Mouse (Mus musculus) kidney, adult 9 months (tissue): ENCODE results near the gene Unc119.

Experiments used
- DNase-seq: peaks from one replicate; pipeline ENCODE4 v3.0.0; 2022

The Unc119 gene

DNA sequence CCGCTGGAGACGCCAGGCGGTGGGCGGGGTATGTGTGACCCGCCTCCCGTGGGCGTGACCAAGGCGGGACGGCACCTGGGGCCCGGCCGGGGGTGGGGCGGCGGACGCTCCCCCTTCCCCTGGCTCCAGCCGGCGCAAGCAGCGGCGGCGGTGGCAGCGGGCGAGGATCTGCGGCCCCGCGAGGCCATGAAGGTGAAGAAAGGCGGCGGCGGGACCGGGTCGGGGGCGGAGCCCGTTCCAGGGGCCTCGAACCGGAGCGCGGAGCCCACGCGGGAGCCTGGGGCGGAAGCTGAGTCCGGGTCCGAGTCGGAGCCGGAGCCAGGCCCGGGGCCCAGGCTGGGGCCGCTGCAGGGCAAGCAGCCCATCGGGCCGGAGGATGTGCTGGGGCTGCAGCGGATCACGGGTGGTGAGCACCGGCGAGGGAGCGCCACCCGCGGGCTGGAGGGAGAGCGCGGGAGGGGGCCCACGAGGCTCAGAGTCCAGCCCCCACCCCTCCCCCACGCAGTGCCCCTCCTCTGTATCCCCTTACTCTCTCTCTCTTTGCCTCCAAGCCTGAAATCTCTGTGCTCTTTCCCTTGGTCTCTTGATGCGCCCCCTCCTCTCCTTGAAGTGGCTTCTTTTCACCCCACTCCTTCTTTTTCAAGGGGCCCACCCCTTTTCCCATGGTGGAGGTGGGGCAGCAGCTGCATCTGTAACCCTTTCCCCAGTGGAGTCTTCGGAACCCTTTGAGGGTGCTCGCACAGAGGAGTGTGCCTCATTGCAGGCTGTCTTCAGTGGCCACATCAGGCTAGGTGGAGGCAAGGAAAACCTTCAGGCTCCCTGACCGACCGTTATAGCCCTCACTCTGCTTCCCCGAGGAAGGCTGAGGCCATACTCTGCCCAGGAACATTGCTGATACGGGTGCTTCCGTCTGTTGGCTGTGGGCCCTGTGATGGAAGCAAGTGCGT, at the start of gene Unc119:
TSS of gene Unc119 (plus strand) at position 102 of the 947 bp plus-strand sequence.
- peak; percentile 77 for DNase-seq

DNA sequence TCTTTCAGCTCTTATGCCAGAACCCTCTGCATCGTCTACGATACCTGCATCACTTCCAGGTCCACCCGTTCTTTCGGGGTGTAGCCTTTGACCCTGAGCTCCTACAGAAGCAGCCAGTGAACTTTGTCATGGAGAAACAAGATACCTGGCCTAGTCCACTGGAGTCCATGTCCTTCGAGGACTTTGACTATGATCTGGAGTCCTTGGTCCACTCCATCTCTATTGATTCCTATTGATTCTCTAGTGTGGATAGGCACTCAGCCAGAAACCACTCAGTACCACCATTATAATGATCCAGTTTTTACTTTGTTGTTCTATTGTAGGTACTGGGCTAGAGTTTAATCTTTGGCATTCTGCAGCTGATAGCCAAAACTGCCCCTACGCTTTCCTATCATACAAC, 48.7 kb upstream of the Unc119 start:
- DNase-seq: no peak

DNA sequence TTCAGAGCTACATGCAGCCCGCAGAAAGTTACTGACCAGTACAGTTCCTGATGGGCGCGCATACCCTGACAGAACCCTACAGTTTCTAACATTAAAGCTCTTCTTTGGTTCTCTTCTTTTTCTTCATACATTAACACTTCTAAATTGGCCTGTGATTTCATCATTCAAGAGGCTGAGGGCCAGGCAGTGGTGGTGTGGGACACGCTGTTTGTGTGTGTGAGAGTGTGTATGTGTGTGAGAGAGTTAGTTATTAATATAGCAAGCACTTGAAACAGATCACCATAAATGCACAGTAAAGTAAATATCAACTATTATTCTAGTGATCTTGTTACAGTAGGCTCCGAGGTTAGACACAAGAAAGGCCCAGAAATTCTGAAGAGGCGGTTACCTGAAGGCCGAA, 42.4 kb upstream of the Unc119 start:
- DNase-seq: no peak

DNA sequence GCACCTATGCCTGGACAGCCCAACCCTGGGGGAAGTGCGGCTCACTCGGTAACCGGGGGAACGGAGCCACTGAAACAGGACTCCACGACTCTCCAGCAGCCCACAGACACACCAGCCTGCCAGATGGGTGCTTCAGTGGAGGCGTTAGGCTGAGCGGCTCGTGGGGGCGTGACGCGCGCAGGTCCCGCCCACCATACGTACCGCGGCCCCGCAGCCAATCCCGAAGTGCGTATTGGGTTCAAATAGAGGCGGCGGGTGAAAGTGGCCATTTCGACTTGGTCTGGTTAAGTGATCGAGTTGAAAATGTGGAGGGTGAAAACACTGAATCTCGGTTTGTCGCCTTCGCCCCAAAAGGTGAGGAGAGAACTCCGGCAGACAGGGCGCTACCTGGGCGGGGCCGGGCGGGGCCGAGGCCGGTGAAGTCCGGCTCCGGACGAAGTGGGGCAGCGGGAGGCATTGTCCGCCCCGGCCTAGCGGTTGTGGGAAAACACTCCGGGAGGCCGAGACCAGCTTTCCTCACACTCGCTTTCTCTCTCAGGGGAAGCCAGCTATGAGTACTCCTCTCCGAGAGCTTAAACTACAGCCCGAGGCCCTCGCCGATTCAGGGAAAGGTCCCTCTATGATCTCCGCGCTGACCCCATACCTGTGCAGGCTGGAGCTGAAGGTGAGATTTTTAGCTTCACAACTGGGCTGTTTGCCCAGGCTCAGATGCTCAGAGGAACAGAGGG, 41.8 kb upstream of the Unc119 start, which contains the start of gene Spag5:
TSS of gene Spag5 (plus strand) at position 173 of the 728 bp plus-strand sequence.
- DNase-seq: peak; percentile 91

DNA sequence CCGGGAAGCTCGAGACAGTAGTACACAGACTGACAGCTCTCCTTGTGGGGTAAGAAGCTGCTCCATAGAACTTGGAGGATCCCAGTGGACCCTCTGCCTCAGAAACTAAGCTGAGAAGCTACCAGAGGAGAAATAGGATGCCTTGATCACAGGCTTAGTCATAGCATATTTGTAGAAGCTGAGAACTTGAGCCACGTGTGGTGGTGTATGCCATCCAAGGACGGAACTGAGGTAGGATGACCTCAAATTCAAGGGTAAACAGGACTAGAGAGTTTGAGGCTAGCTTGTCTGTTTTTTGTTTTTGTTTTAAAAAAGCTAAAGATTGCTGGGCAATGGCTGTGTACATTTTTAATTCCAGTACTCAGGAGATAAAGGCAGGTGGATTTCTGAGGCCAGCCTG, 38.0 kb upstream of the Unc119 start:
- no peak for DNase-seq

DNA sequence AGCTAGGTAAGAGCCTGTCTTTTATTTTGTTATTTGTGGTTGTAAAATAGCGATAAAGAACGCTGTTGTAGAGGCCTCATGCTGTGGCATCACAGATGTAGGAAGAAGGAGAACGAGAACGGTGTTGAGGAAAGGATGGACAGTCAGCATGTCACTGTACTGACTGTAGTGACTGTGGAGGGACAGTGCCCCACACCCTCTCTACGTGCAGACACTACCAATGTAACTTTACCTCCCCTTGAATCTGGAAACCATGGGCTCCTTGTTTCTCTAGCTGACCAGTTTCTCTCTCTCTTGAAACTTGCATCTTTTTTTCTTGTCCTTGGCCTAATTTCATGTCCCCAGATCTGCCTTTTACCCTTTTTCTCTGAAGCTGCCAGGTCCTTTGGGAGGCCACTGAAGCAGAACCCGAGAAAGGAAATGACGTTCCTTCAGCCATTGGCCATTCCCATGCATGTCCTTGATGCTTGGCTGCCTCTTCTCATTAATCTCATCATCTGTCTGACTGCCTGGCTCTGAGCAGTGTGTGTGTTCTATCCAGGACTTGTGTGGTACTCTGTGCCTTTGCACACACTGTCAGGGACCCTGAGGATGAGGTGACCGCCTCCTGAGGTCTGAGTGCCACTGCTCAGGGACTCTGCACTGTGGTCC, 32.3 kb upstream of the Unc119 start:
- no peak for DNase-seq

DNA sequence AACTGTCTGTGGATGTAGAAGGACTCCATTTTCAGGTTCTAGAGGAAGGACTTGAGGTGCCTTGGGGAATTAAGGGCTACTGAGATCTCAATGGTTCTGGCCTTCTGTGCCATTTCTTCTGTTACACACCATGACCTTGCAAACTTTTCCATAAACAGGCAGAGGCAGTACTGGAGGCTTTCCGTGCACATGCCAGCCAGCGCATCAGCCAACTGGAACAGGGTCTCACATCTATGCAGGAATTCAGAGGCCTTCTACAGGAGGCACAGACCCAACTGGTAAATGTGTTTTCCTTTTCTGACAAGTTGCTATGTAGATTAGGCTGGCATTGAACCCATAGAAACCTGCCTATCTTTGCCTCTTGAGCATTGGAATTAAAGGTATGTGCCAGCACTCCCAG, 29.6 kb upstream of the Unc119 start:
- DNase-seq: no peak

DNA sequence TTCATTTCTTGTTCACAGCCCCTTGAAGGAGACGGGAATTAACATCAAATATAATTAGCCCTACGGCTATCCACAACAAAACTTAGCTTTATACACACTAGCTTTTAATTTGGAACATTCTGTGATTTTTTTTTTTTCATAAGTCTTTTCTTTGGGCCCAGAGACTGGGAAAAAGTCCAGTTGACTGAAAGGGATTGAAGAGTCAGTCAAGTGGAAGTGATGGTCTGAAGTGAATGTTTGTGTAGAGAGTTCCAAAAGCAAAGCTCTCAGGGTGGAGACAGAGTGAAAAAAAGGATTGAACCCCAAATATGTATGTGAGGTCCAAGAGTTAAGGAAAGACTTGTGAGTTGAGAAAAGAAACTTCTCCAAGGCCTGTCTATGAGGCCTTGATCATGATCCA, 24.9 kb upstream of the Unc119 start:
- no peak for DNase-seq

DNA sequence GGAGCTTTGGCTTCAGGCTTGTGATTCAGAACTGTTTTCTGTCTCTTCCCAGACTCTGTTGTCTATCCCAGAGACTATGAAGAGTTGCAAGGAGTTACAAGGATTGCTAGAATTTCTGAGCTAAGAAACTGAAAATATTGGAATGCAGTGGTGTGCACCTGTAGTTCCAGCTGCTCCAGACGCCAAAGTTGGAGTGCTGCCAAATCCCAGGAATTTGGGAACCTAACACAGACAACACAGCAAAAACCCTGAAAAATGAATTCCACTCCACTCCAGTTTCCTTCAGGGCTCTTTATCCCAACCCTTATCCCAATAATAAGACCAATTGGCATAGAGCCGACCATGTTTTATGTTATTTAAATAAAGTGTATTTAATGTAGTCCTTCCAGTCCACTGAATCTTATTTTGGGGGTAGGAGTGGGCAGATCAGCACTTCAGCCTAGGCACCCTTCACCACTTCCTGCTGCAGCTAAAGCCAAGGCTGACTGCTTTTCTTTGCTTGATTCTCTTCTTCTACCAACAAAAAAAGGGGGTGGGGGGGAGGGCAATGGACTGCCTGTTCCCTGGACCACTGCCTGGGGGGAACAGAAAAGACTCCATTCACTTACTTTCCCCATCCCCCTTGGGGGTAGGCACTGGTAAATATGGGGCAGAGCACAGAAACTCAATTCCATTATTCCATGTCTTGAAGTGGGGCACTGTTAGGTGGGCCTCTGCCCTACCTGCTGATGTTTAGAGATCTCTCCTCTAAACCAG, 21.0 kb upstream of the Unc119 start:
- DNase-seq: no peak

DNA sequence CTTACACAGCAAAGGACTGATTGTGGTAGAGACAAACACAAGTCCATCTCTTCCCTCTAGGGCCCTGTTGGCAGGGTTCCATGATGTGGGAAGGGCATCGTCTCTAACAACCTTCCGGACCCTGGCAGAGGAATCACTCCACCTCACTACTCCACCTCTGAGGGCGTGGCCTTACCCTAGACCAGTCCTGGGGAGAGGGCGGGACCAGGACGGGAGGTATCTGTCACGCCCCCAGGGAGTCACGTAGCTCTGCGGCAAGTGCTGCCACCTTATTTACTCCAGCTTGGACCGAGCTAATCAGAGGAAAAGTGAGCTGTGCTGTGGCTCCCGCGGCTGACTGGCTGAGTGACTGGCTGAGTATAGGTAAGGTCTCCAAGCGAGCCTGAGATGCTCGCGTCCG, 20.4 kb upstream of the Unc119 start, which contains the start of gene Aldoc:
TSS of gene Aldoc (plus strand) at position 109 of the 400 bp plus-strand sequence.
- peak; percentile 95 for DNase-seq

DNA sequence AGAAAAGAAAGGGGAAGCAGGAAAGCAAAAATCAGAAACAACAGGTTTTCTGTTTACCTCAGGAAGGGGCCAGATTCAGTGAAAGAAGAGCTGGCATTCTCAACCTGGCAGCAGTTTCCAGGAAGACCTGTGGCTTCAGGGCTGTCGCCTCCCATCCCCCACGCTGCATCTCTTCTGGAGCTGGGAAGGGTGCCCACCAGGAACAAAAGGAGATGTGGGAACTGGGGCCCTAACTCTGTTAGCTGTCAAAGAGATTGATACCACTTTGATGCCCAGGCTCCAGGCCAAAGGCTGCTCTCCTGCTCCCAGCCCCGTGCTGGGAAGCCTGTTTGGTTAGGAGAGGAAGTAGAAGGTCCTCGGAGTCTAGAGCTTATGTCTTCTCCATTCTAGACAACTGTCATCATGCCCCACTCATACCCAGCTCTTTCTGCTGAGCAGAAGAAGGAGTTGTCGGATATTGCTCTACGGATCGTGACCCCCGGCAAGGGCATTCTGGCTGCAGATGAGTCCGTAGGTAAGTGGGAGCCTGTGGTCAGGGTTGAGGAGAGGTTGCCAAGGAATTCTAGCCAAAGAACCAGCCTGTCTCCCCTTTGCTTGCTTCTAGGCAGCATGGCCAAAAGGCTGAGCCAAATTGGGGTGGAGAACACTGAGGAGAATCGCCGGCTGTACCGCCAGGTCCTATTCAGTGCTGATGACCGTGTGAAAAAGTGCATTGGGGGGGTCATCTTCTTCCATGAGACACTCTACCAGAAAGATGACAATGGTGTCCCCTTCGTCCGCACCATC, 19.1 kb upstream of the Unc119 start:
- DNase-seq: no peak

DNA sequence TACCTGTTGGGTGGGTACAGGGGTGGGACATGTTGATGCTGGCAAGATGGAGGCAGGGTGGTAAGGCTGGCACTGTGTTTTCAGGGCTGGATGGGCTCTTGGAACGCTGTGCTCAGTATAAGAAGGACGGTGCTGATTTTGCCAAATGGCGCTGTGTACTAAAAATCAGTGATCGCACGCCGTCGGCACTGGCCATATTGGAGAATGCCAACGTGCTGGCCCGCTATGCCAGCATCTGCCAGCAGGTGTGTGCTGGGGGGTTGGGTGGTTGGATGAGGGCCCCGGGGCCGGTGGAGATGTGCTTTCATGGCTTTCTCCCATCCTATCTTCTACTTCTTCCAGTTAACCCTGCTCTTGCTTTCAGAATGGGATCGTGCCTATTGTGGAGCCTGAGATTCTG, 18.3 kb upstream of the Unc119 start:
- DNase-seq: no peak

DNA sequence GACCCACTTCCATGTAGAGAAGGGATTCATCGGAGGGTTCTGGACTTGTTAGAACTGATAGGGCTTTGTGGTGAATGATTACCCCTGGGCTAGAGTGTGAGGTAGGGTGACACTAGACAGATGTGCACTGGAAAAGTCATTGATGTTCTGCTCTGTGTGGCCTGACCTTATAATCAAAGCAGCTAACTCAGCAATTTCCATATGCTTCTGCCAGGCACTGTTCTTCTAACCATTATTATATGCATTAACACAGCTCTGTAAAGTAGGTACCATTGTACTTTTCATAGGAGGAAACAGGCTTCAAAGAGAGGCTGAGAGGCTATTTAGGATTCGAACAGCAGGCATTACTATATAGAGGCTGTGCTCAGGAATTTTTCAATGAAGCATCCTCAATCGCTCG, 16.1 kb upstream of the Unc119 start:
- no peak for DNase-seq

DNA sequence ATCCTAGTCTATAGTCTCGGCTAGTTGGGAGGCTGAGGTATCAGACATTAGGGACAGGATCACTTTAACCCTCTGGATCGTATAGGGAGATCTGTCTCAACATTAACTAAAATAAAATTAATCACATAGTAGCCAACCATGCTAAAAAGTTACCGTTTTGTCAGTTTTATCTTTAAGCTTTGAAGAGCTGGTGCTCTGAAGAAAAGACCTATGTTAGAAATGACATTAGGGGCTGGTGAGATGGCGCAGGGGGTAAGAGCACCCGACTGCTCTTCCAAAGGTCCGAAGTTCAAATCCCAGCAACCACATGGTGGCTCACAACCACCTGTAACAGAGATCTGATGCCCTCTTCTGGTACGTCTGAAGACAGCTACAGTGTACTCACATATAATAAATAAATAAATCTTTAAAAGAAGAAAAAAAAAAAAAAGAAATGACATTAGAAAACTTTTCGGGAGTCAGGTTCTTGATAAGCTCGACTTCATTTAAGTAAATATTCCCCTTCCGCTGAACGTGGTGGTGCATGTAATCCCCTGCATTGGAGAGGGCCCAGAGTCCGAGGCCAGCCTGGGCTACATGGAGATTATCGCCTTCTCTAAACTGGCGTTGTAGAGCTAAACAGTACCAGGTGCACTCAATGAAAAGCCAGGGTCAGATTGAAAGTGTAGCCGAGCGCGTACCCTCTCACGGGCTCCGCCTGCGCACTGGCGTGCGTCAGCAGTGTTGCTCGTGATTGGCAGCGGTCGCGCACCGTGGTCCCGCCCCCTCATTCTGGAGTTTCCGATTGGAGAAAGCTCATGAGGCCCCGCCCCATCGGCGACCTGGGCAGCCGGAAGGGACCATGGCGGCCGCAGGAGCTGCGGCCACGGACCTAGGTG, 15.4 kb upstream of the Unc119 start, which contains the start of gene Pigs:
TSS of gene Pigs (plus strand) at position 782 of the 878 bp plus-strand sequence.
- peak; percentile 98 for DNase-seq

DNA sequence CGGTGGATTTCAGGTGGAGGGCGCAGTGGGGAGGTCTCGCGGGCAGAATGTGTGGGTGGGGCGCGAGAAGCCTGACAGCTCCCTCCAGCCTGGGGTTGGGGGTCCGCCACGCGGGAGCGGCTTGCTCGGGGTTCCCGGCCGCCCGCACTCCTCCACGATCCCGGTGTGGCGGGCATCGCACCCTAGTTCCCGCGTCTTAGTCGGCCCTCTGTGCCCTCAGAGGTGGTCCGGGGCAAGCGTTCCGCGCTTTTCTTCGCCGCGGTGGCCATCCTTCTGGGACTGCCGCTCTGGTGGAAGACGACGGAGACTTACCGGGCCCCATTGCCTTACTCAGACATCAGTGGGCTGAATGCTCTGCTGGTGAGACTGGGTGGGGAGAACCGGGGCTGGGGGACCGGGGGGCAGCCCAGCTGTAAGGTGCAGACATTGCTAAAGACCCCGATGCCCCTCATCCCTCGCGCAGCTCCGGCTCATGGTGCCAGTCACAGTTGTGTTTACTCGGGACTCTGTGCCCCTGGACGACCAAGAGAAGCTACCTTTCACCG, 14.7 kb upstream of the Unc119 start:
- DNase-seq: no peak

DNA sequence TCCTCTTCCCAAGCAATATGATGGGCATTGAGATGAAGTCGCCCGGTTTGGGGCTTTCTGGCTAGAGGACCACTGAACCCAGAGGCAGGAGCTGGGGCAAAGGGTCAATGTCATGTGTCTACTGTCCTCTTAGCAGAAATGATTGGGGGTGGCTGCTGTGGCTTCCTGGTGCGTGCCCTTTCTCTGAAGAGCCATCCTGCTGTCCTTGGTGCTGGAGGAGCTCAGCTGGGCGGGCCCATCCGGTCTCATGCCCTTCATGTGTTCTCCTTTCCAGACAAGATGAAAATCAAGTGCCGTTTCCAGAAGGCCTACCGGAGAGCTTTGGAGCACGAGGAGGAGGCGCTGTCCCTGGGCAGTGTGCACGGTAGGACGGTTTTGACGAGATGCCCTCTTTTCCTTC, 10.6 kb upstream of the Unc119 start:
- no peak for DNase-seq

DNA sequence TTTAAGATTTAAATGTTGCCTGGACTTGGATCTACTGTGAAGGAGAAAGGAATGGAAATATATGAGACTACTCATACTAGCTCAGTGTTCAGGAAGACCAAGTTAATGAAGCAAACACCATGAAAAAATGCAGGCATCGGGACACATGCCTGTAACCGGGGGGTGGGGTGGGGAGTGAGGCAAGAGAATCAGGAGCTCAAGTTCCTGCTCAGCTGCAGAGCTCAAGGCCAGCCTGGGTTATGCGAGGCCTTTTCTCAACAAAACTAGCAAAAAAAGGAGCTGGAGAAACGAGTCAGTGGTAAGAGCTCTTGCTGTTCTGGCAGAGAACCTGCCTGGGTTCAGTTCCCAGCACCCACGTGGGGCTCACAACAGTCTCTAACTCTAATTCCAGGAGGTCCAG, 9.3 kb upstream of the Unc119 start:
- no peak for DNase-seq

DNA sequence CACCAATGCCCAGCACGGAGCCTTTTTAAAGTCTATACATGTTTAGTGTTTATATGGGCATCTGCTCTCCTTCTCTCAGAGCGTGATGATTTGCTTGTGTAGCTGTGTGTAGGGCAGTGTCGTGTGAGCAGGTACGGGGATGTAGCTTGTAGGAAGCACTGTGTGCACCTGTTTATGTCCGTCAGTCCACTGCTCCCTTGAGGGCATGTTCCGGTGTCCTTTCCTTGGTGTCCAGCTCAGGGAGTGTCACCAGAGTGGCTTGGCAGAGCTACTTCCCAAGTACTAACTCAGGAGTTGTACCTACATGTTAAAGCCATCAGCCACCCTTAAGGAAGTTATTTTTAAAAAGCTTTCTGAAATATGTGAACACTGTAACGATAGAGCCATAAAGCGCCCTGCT, 6.2 kb upstream of the Unc119 start:
- DNase-seq: no peak

DNA sequence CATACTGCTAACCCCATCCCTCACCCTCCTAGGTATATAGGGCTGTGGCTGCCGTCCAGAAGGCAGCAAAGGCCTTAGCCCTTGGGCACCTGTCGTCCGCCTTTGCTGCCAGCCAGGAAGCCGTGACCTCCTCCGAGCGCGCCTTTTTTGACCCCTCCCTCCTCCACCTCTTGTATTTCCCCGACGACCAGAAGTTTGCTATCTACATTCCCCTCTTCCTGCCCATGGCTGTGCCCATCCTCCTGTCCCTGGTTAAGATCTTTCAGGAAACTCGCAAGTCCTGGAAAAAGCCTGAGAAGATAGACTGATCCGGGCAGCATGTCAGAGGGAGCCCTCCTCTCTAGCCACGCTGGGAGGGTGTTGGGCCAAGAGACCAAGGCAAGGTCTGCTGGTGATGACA, 1.6 kb upstream of the Unc119 start:
- no peak for DNase-seq

DNA sequence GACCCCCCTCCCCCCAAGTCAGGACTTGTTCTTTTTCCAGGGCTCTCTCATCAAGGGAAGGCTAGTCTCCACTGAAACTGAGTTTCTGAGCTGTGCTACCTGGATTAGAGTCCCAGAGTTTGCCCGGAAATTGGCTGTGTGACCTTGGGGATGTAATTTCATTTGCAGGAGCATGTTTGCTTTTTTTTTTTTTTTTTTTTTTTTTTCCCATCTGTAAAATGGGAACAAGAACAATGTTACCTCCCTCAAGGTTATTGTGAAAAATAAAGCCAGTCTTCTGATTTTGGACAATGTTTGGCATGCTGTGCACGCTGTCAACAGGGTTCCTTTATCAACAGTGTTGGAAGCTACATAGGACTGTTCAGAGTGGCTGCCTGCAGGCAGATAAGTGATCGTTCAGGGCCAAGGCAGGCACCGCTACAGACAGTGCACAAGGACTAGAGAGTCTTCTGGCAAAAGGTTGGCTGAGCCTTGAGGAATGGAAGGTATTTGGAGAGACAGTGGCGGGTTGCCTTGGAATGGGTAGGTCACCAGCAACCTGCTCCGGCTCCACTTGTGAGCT, 1.1 kb downstream of the Unc119 start:
- DNase-seq: no peak
